Mouse (Mus musculus): ENCODE data around the gene Map2k5.

Gene Map2k5

DNA sequence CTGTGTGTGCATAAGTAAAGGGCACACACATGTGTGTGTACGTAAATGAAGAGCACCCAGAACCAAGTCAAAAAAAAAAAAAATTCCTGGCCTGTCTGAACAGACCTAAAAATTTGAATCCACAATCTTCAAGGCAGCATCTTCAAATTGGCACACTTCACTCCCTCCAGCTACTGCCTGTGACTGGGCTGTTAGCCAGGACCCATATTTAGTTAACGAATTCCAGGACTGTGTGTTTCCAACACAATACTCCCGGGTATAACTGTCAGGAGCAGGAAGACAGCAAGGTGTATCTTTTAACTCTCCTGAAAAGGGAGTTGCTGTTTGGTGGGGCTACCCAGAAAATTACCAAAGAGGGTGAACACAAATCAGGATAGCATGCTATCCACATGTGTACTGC, 118.9 kb downstream of the Map2k5 start:
- DNase-seq (ENCODE audit: low spot score in 2 of 2): no peak

DNA sequence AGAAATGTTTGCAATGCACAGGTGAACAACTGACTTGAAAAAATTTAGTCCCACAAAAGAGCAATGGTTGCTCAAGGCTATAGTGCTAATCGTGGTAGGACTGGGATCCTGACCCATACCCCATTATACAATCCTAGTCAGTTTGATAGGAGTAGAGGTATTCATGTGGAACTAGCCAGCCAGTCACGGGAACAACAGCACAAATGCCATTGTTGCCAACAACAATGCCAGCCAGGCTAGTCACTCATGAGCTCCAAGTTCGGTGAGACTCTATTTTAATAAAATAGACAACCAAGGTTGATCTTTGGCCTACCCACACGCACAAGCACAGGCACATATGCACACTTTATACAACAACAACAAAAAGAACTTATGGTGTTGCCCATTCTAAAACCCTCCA, 120.0 kb downstream of the Map2k5 start:
- DNase-seq (ENCODE audit: low spot score in 2 of 2): no peak

DNA sequence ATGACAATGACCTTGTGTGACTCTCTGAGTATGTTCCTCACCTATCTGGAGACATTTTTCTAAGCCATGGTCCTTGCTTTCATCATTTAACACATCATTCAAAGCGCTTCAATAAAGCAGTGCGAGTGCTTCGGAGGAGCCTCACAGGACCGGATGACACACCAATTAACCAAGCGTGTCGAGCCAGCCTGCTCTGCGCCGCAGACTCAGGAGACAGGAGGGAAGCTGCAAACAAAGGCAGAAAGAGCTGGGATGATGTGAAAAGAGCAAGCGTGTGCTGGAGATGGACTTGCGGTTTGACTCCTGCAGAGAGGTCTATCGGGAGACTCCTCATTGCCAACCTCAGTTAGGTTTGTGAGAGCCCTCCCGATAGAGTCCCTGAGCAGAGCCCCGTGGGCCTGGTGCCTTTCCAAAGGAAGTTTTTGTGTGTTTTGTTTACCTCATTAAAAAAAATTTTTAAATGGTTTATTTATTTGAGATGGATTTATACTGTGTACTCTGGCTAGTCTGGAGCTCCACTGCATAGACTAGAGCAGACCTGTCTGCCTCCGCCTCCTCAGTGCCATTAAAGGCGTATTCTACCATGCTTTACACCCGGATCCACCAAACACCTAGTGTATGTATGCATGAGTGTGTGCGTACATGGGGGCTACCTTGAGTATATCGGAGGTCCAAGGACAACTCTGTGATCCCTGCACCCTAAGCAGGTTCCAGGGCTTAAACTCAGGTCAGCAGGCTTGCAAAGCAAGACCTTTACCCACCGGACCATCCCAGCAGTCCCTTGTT, 126.7 kb downstream of the Map2k5 start:
- DNase-seq (ENCODE audit: low spot score in 2 of 2): no peak

DNA sequence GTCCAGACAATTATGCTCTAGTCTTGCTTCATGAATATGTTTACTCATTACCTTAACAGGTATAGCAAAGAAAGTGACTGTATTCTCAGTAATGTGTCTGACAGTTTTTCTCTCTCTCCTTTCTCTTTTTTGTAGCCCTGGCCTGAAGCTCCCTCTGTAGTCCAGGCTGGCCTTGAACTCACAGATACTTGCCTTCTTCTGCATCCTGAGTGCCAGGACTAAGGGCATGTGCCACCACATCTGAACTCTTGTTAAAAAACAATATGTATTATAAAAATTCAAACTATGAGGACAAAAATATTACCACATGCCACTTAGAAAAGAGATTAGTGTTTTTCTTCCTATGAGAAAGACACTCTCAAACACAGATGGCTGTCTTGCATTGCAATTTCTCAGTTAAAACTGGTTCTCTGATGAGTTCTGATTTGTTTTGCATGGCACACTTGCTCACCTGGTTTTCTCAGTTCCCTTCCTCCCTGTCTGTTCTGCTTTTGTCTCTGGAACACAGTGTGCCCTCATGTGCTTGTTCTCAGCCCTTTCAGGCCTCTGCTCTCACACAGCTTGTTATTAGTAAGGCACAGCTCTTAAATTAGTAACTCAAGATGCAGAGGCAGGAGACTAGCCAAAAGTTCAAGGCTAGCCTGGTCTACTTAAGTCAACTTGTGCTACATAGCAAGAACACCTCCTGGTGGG, 129.5 kb downstream of the Map2k5 start:
- DNase-seq (ENCODE audit: low spot score in 2 of 2): peak in 1 of 2 experiments; percentile 5

DNA sequence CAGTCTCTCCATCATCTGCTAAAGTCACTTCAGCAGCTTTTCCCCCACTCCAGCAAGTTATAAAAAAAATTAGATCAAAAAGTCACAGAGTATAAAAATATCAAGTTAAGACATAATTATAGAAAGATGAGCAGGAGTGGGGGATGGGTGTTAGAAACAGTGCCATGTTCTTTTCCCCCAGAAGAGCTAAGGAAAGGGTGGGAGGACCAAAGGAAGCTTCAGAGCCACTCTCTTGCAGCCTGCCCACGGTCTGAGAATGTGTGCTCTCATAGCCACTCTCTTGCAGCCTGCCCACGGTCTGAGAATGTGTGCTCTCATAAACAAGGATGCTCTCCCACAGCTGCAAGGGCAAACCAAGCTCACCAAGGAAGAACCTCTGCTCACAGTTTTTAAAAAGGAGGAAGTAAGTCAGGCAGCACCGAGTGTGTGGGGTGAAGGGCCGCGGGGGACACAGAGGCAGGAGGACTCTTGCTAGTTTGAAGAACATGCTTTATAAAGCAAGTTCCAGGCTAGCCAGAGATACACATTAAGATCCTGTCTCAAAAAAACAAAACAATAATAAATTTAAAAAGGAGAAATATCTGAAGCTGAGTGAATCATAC, 131.0 kb downstream of the Map2k5 start:
- no peak for DNase-seq (ENCODE audit: low spot score in 2 of 2)

DNA sequence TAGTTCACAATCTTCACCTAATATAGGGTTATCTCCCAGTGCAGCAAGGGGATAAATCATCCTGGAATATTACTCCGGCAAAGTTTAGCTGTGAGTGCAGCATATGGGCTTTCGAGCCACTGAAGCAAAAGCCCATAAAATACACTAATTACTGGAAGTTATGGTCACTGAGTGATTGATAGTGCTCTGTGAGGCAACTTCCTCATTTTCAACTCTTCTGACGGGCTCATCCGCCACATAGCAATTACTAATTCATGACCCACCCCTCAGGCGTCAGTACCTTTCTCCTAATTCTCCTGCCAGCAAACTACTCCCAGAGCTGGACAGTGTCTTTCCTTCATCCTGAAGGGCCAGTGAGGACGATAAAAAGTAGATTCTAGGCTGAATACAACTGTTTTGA, 135.7 kb downstream of the Map2k5 start:
- no peak for DNase-seq (ENCODE audit: low spot score in 2 of 2)

DNA sequence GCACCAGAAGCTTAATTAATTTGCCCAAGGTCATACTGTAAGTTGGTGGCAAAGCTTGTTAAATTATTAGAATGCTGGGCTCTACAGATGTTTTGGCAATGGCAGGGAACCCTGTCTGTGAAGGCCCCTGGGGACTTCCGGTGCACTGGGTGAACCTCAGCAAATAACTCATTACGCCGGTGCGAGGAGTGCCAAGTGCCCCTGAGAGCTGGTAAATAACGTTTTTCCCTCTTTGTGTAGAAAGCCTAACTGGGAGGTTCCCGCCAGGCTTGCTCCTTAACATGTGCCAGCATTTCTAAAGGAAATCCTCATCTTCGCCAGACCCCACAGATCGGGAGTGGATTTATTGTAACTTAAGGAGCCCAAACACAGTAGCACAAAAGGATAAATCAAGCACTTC, 136.5 kb downstream of the Map2k5 start:
- DNase-seq (ENCODE audit: low spot score in 2 of 2): no peak

DNA sequence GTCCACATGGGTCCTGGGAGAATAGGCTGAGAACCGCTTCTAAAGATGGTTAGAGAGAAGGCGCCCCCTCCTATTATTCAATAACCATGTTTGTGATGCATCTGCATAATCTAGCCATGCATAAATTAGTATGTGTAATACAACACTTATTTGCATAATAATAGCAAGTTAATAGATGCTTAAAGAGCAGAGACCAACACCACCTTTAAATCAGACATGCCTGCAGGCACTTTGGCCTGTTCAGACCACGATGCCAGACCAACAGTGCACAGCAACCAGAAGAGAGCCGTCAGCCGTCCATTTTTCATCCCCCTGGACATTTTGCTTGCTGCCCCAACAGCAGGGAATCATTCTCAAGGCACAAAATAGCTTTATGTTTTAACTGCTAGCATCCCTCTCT, 143.3 kb downstream of the Map2k5 start:
- no peak for DNase-seq (ENCODE audit: low spot score in 2 of 2)

DNA sequence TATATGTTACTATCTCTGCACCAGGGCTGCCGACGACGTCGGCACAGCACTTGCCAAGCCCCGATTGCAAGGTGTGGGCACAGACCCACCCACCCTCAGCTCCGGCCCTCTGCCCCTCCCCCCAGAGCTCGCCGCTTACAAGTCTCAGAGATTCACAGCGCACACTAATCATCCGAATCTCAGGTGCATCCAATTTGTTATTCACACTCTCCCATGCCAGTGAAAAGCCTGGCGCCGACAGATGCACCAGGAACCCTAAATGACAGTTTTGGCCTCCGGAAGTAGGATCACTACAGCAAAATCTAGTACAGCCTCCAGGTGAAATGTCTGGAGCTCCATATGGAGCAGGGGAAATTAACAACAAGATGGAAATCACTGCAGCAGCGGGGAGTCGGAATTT, 147.4 kb downstream of the Map2k5 start:
- no peak for DNase-seq (ENCODE audit: low spot score in 2 of 2)

DNA sequence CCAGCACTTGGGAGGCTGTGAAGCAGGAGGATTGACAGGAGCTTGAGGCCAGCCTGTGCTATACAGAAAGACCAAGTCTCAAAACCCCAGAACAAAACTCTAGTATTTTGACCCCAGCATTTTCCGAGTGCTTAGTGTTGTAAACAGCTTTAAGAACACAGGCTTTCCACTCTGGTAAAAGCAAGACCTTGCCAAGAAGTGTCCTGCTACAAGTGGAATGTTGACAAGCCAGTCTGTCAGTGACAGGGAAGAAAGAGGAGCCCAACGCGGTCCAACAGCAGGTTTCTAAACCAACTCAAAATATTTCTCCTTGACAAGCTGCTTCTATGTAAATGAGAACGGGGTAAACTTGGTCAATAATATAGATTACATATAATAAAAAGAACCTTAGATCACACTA, 148.6 kb downstream of the Map2k5 start:
- DNase-seq (ENCODE audit: low spot score in 2 of 2): no peak

DNA sequence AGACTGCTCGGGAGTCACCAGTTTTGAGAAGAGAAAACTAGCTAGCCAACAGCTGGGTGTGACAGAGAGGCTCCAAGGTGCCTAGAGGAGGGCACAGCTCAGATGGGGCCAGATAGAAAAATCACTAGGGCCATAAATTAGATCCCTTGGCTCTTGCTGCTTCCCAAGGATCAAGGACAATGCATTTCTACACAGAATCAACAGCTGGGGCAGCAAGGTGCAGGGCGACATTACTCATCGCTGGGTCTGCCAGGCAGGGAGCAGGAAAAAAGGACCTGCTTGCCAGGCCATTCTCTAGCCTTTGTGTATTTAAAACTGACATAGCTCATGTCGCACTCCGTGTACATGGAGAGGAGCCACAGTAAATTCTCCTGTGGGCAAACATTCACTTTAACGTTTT, 155.5 kb downstream of the Map2k5 start:
- DNase-seq (ENCODE audit: low spot score in 2 of 2): no peak

DNA sequence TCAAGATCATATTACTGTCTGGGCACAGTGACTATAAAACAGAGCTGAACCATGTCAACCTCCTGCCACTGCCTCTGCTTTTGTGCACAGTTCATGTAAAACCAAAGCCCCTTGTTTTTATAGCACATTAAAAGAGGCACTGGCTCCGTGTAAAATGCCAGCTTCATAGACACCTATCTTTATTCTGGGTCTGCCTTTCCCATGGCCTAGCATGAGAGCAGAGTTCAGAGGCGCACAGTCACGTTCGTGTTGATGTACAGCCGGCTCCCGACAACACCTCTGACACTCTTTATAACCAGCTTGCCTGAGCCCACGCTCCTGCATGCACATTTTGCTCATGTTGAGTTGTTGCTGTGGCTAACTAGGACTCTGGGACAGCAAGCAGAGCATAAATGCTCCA, 157.9 kb downstream of the Map2k5 start:
- DNase-seq (ENCODE audit: low spot score in 2 of 2): no peak

DNA sequence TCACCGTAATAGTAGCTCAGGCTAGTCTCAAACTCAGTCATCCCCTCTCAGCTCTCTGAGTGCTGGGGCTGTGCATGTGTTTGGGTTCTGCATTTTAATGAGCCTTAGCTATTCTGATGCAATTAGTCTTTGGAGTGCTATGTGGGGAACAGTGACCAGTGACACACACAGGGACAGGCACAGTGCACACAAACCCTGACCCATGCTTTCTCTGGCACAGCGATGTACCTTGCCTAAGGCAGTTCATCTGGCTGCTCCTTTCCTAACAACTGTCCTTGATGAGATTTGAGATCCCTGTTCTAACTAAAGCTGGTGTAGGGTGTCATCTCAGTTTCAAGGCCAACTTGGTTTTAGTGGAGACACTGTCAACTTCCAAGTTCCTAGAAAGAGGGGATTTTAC, 162.7 kb downstream of the Map2k5 start:
- no peak for DNase-seq (ENCODE audit: low spot score in 2 of 2)

DNA sequence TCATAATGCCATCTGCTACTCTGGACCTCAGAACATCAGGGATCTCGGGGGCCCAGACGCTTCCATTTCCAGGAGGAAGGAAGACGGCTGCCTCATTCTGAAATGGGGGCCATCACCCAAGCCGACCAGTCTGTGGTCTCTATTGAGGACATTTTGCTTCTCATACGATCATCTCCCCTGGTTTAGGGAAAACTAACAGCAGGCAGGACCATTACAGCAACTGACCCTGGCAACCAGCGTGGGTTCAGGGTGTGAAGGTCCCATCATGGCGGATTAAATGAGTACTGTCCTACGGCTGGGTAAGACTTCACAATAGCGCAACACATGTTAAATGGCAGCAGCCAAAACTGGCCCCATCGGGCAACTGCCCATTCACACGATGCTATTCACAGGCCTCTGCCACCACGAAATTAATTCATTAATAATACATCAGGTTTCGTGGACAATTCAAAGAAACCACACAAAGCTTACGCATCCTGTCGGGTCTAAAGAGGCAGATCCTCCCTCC, 170.9 kb downstream of the Map2k5 start:
- DNase-seq (ENCODE audit: low spot score in 2 of 2): no peak

DNA sequence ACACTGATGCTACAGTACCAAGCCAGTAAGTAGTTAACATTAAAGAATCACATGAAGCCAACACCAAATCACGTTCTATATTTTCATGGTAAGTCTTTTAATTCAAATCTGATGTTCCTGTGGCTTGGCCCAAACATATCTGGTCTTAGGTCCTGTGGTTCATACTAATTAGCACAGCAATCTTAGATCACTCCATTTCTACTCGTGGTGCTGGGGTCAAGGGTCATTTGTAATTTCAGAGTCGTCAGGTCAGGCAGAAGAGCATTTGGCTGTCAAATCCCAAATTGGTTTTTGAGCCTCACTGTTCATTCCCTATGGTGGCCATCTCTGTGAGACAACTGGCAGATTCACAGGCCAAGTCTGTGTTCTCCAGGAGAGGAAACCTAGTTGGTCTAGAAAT, 174.2 kb downstream of the Map2k5 start:
- no peak for DNase-seq (ENCODE audit: low spot score in 2 of 2)

DNA sequence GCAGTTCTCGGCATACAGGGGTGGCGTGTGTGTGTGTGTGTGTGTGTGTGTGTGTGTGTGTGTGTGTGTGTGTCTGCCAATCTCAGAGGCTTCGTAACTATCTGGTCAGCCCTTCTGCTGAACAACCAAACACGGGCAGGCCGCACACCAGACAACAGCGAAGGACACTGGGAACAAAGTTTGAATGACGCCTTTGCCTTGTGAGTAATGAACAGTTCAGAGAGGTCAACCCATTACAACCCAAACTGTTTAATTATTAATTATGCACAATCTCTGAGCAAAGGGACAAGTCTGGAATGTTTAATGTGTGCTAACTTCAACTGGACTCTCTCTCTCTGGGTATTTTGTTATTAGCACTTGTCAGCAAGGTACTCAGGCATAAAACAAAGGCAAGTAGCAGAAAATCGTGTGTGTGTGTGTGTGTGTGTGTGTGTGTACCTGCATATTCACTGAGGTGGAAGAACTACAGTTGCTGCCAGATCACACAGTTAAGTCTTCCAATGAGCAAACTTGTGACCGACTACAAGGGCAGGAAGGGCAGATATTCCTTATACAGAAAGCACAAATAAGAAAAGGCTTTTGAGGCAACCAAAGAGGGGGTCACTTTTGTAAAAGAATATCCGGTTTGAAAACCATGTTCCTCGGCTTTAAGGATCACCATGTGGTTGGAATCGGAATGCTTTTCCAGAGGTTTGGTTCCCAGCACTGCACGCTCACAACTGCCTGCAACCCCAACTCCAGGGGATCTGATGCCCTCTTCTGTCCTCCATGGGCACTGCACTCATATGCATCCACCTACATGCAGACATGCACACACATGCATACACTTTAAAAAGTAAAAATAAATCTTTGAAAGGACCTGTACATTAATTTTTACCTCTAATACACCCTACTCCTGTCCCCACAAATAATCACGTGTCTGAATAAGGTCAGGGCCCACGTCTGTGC, 176.1 kb downstream of the Map2k5 start:
- DNase-seq (ENCODE audit: low spot score in 2 of 2): no peak

DNA sequence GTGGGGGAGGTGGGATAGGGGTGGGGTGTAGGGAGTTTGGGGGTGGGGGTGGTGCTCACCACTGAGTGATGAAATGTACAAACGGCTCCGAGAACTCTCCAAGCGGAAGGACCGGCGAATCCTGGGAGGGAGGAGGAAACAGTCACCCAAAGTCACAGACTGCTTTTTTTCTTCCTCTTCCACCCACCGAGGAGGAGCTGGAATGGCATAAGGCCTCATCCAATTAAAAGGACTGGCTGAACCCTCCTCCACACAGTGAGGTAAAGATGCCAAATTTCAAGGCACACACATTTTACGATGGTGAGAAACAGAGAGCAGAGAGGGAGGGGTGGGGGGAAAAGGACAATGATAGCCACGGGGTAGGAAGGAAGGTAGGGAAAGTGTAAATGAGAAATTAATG, 180.4 kb downstream of the Map2k5 start:
- no peak for DNase-seq (ENCODE audit: low spot score in 2 of 2)

DNA sequence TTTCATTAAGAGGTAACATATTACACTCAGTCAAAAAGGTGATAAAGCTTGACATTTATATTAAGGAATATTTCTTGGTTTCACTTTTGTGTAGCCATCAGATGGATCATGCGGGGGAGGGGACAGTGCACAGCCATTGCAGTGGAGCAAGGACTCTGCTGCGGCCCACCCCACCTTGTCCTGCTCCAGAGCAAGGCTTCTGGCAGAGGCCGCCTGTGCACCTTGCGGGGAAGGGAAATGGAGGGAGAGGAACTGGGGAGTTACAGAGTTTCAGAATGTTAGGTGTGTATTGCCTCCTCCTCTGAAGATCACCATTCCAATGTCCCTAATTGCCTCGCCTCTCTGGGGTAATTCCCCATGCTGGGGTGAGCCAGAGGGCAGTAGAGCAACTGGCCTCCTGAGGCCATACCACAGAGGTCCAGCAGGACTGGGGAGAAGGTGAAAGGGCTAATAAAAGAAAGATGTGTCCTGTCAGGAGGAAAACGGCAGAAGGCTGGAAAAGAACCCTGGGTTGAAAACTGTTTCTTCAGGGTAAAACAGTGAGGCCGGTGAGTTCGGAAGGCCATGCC, 181.5 kb downstream of the Map2k5 start:
- no peak for DNase-seq (ENCODE audit: low spot score in 2 of 2)

DNA sequence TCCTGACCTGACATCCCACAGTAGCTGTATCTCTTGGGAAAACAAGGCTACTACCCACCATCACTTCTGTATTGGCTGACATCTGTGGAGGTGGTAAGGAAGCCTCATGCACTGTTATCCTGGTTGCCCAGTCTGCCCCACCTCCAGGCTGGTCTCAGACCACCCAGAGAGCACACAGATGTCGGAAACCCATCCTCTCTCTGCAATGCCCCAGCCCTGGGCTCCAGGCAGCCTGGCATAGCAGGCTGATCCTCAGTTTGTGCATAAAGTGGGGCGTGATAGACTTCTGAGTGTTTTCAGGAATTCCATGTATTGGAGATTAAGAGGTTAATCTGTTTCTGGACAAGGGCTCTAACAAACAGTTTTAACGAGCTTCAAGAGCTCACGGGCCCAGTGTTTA, 182.2 kb downstream of the Map2k5 start:
- DNase-seq (ENCODE audit: low spot score in 2 of 2): no peak

DNA sequence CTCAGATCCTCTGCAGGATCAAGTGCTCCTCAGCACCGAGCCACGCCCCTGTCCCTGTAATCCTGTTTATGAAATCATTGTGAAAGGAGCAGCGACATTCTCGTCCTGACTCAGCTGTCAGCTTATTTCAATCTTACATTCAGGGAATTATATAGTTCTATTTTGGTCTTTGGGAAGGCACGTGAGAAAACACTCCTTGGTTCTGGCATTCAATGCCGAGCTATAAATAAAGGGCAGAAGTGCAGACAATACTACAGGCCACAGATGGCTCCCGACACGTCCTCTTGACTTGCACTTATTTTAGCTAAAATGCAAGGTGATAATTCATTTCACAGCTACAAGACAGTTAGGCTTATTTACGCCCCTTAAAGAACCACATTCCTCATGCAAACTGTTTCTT, 182.9 kb downstream of the Map2k5 start:
- no peak for DNase-seq (ENCODE audit: low spot score in 2 of 2)

DNA sequence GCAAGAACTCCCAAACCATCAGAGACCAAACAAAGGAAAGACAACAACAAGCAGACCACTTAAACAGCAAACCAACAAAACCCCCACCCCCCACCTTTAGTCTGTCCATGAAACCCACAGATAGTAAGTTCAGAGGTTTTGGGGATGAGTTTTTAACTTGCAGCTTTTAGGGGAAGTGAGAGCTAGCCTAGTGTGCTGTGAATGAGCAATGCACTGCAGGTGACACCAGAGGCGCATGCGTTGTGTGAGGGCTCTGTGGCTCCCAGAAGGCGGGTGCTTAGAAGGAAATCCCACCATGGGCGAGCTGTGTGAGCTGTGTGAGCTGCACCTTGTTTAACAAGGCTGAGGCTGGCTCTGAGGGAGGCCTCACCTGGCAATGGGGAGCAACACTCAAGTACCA, 184.9 kb downstream of the Map2k5 start:
- no peak for DNase-seq (ENCODE audit: low spot score in 2 of 2)

DNA sequence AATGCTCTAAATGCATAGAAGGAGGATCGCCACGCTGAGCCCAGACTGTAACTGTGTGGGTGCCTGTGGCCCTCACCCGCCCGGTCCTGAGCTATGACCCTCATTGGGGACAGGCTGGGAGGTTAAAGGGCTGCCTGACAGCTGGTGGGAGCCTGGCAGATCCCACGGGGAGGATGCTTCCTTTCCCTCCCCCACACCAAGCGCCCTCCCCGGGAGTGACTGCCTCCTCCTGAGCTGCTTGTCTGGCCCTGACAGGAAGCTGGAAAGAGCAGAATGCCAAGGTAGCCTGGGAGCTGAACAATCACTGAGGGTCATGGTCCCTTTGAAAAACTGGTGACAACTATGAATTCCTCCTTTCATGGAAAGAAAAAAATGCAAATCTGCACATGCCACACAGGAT, 190.4 kb downstream of the Map2k5 start:
- DNase-seq (ENCODE audit: low spot score in 2 of 2): no peak

Measured in natural killer cell, adult 2 months (primary cell).